Mouse (Mus musculus) mature B cell (primary cell): ENCODE measurements around the gene Ubl3.

Experiments used
- in situ Hi-C: fragments of 300-500 bp; cut with MboI; formaldehyde crosslinking; loops from 2 replicates; pipeline ENCODE4 v1.14.3; 2019

Ubl3 gene

GRCm38 (mm10) chr5:148552187-148553071 is at the start of gene Ubl3:
Gene Ubl3, minus strand, starts transcription at chr5:148552789.
- in situ Hi-C loops = no loop called here

GRCm38 (mm10) chr5:148598376-148598775 is 45.8 kb upstream of the Ubl3 start:
- in situ Hi-C loops = no loop called here

- in situ Hi-C loops = no loop called here
Observed at GRCm38 (mm10) chr5:148596086-148596753, 43.6 kb upstream of the Ubl3 start.

GRCm38 (mm10) chr5:148595459-148595751 is 42.8 kb upstream of the Ubl3 start:
- in situ Hi-C loops = no loop called here

GRCm38 (mm10) chr5:148594693-148595458 is 42.3 kb upstream of the Ubl3 start:
- in situ Hi-C loops = no loop called here

GRCm38 (mm10) chr5:148593607-148594006 is 41.0 kb upstream of the Ubl3 start:
- in situ Hi-C loops = no loop called here

GRCm38 (mm10) chr5:148591448-148591862 is 38.9 kb upstream of the Ubl3 start:
- in situ Hi-C loops = no loop called here

- in situ Hi-C loops = no loop called here
Observed at GRCm38 (mm10) chr5:148590603-148591447, 38.2 kb upstream of the Ubl3 start.

GRCm38 (mm10) chr5:148588987-148589386 is 36.4 kb upstream of the Ubl3 start:
- in situ Hi-C loops = no loop called here

GRCm38 (mm10) chr5:148588142-148588650 is 35.6 kb upstream of the Ubl3 start:
- in situ Hi-C loops = no loop called here

GRCm38 (mm10) chr5:148580388-148580985 is 27.9 kb upstream of the Ubl3 start:
- in situ Hi-C loops = no loop called here

- in situ Hi-C loops = no loop called here
Observed at GRCm38 (mm10) chr5:148579156-148579555, 26.6 kb upstream of the Ubl3 start.

- in situ Hi-C loops = no loop called here
Observed at GRCm38 (mm10) chr5:148578353-148578752, 25.8 kb upstream of the Ubl3 start.

- in situ Hi-C loops = no loop called here
Observed at GRCm38 (mm10) chr5:148577278-148577677, 24.7 kb upstream of the Ubl3 start.

GRCm38 (mm10) chr5:148575163-148575562 is 22.6 kb upstream of the Ubl3 start:
- in situ Hi-C loops = no loop called here

- in situ Hi-C loops = no loop called here
Observed at GRCm38 (mm10) chr5:148572676-148573075, 20.1 kb upstream of the Ubl3 start.

- in situ Hi-C loops = no loop called here
Observed at GRCm38 (mm10) chr5:148570571-148571304, 18.1 kb upstream of the Ubl3 start.

GRCm38 (mm10) chr5:148569444-148569843 is 16.9 kb upstream of the Ubl3 start:
- in situ Hi-C loops = no loop called here

GRCm38 (mm10) chr5:148565636-148566035 is 13.0 kb upstream of the Ubl3 start:
- in situ Hi-C loops = no loop called here

GRCm38 (mm10) chr5:148564073-148564472 is 11.5 kb upstream of the Ubl3 start:
- in situ Hi-C loops = no loop called here
